Mouse (Mus musculus) forebrain, embryonic 13.5 days (tissue): ENCODE measurements around the gene Rab6a. TPM values are rescaled to one million over a fixed set of nuclear protein-coding genes. Genes with fewer than 3 reads are reported as not detected.
A peak's percentile ranks its signal among the peaks of the same experiment; 100 is the strongest.

Experiments used
- ATAC-seq: fragments of 200-750 bp; cut with Nextera tagmentation; 2 replicates; pipeline ENCODE4 v1.8.0; 2017
- H3K27ac ChIP-seq: fragments of 300-500 bp; sonication (generic); 2 replicates; pipeline ENCODE4 v1.5.1; 2015; ENCODE audit warnings: inconsistent platforms, mild to moderate bottlenecking, moderate library complexity
- H3K27me3 ChIP-seq: fragments of 300-500 bp; sonication (generic); 2 replicates; pipeline ENCODE4 v1.6.1; 2015; ENCODE audit warnings: mild to moderate bottlenecking, inconsistent platforms
- H3K36me3 ChIP-seq: fragments of 300-500 bp; sonication (generic); 2 replicates; pipeline ENCODE4 v1.6.1; 2015; ENCODE audit warnings: mild to moderate bottlenecking, inconsistent platforms; ENCODE audit not compliant: poor library complexity, severe bottlenecking
- H3K4me1 ChIP-seq: fragments of 300-500 bp; sonication (generic); 2 replicates; pipeline ENCODE4 v1.6.1; 2015; ENCODE audit warnings: inconsistent platforms
- H3K4me2 ChIP-seq: fragments of 300-500 bp; sonication (generic); 2 replicates; pipeline ENCODE4 v1.6.1; 2015; ENCODE audit warnings: inconsistent platforms, mild to moderate bottlenecking, moderate library complexity
- H3K4me3 ChIP-seq: fragments of 300-500 bp; sonication (generic); 2 replicates; pipeline ENCODE4 v1.5.1; 2015; ENCODE audit warnings: mild to moderate bottlenecking, inconsistent platforms
- H3K9ac ChIP-seq: fragments of 300-500 bp; sonication (generic); 2 replicates; pipeline ENCODE4 v1.6.1; 2015; ENCODE audit warnings: mild to moderate bottlenecking, inconsistent platforms
- H3K9me3 ChIP-seq: fragments of 300-500 bp; sonication (generic); replicated peaks from 2 replicates; pipeline ENCODE4 v1.6.1; 2016; ENCODE audit warnings: inconsistent platforms
- WGBS: fragments of 180-500 bp; shearing (Covaris S2); methylation state at CpG from one replicate; pipeline ENCODE4 v1.1.7; 2015; 5-methylcytosine and 5-hydroxymethylcytosine counted together
- polyA plus RNA-seq: library from polyadenylated mRNA; unstranded; fragments of >200 nt; fragmentation: Nextera tagmentation; extraction: Ambion mirVana; gene quantifications from 2 replicates; pipeline ENCODE4 v1.2.1, GENCODE M21; 2015

The Rab6a gene
- polyA plus RNA-seq, 1 experiment from 2014 or later, result 152 TPM

- Histone ChIP-seq H3K4me3 (no peak overlapping the region), H3K27me3 (no peaks in the 10 kb centered on the region), H3K4me1 (no peaks in the 10 kb centered on the region), H3K9me3 (no peaks in the 10 kb centered on the region), H3K9ac (no peak overlapping the region), H3K4me2 (no peak overlapping the region), H3K27ac (no peak overlapping the region), H3K36me3 (no peaks in the 10 kb centered on the region)
- WGBS, result 71% methylated on average over 1 of the region's 1 CpGs
- ATAC-seq, result no peak
Observed at GRCm38 (mm10) chr7:100589816-100590215, 17.4 kb upstream of the Rab6a start.

- peak overlapping the region; percentile 49 for H3K4me3 ChIP-seq
- H3K27ac ChIP-seq, result peak overlapping the region; percentile 81
- no peaks in the 10 kb centered on the region for H3K27me3 ChIP-seq
- H3K9me3 ChIP-seq, result no peaks in the 10 kb centered on the region
- no peaks in the 10 kb centered on the region for H3K36me3 ChIP-seq
- 47% methylated on average over 7 of the region's 7 CpGs for WGBS
- H3K4me2 ChIP-seq, result peak overlapping the region; percentile 63
- no peak; the same call in 1 of the 2 replicates for ATAC-seq
- peak overlapping the region; percentile 65 for H3K9ac ChIP-seq
- no peaks in the 10 kb centered on the region for H3K4me1 ChIP-seq
Observed at GRCm38 (mm10) chr7:100590504-100590844, 16.7 kb upstream of the Rab6a start.

- peak overlapping the region; percentile 49 for H3K4me3 ChIP-seq
- H3K4me2 ChIP-seq, result peak overlapping the region; percentile 63
- no peaks in the 10 kb centered on the region for H3K27me3 ChIP-seq
- peak; percentile 97 for ATAC-seq
- under 1% methylated on average over 17 of the region's 20 CpGs for WGBS
- H3K9me3 ChIP-seq, result no peaks in the 10 kb centered on the region
- H3K9ac ChIP-seq, result peak overlapping the region; percentile 65
- H3K4me1 ChIP-seq, result no peaks in the 10 kb centered on the region
- no peaks in the 10 kb centered on the region for H3K36me3 ChIP-seq
- H3K27ac ChIP-seq, result peak overlapping the region; percentile 81
Observed at GRCm38 (mm10) chr7:100590845-100591521, 16.2 kb upstream of the Rab6a start.

GRCm38 (mm10) chr7:100591522-100591852 is 15.7 kb upstream of the Rab6a start:
- Histone ChIP-seq H3K4me2 (peak overlapping the region; percentile 63), H3K9ac (peak overlapping the region; percentile 65), H3K9me3 (no peaks in the 10 kb centered on the region), H3K27ac (peak overlapping the region; percentile 81), H3K27me3 (no peaks in the 10 kb centered on the region), H3K36me3 (no peaks in the 10 kb centered on the region), H3K4me3 (peak overlapping the region; percentile 49), H3K4me1 (no peaks in the 10 kb centered on the region)
- 11% methylated on average over 2 of the region's 2 CpGs for WGBS
- no peak; the same call in 1 of the 2 replicates for ATAC-seq

GRCm38 (mm10) chr7:100593349-100593748 is 13.9 kb upstream of the Rab6a start:
- Histone ChIP-seq H3K4me3 (no peak overlapping the region), H3K4me2 (no peak overlapping the region)
- no peak for ATAC-seq

GRCm38 (mm10) chr7:100600211-100600610 is 7.0 kb upstream of the Rab6a start:
- no peaks in the 10 kb centered on the region for H3K36me3 ChIP-seq
- H3K4me3 ChIP-seq, result no peak overlapping the region
- no peak for ATAC-seq
- no peak overlapping the region for H3K9ac ChIP-seq
- H3K4me1 ChIP-seq, result no peaks in the 10 kb centered on the region
- H3K27ac ChIP-seq, result no peak overlapping the region
- no peak overlapping the region for H3K4me2 ChIP-seq
- 0 out of 2 replicates have a peak, but pooled peaks cover 3% of the 10 kb centered on the region for H3K27me3 ChIP-seq
- 89% methylated on average over 5 of the region's 5 CpGs for WGBS
- no peaks in the 10 kb centered on the region for H3K9me3 ChIP-seq

More at GRCm38 (mm10) chr7:100593349-100593748, 13.9 kb upstream of the Rab6a start:
- no peaks in the 10 kb centered on the region for H3K4me1 ChIP-seq
- H3K36me3 ChIP-seq, result no peaks in the 10 kb centered on the region
- H3K27ac ChIP-seq, result no peak overlapping the region
- H3K27me3 ChIP-seq, result no peaks in the 10 kb centered on the region
- no peaks in the 10 kb centered on the region for H3K9me3 ChIP-seq
- H3K9ac ChIP-seq, result no peak overlapping the region

- Histone ChIP-seq H3K4me2 (peak within 1 kb of the TSS; percentile 79), H3K36me3 (no peaks in the 10 kb centered on the region), H3K9ac (peak within 1 kb of the TSS; percentile 99), H3K4me3 (peak within 1 kb of the TSS; percentile 88), H3K27me3 (no peaks in the 10 kb centered on the region), H3K27ac (peak within 1 kb of the TSS; percentile 100), H3K4me1 (peaks cover 21% of the 10 kb centered on the region), H3K9me3 (no peaks in the 10 kb centered on the region)
- under 1% methylated on average over 42 of the region's 43 CpGs for WGBS
- ATAC-seq, result peak; percentile 29
Observed at GRCm38 (mm10) chr7:100608130-100608741, 1.0 kb downstream of the Rab6a start, which contains the start of gene Mrpl48. Gene Mrpl48 (minus strand): TSS chr7:100608301.

GRCm38 (mm10) chr7:100608910-100609309 is 1.7 kb downstream of the Rab6a start:
- no peaks in the 10 kb centered on the region for H3K9me3 ChIP-seq
- 23% methylated on average over 4 of the region's 4 CpGs for WGBS
- H3K27ac ChIP-seq, result peak overlapping the region; percentile 100; the same call in 1 of the 2 replicates
- peak overlapping the region; percentile 79 for H3K4me2 ChIP-seq
- no peaks in the 10 kb centered on the region for H3K36me3 ChIP-seq
- H3K9ac ChIP-seq, result peak overlapping the region; percentile 99
- peak overlapping the region; percentile 88 for H3K4me3 ChIP-seq
- no peak for ATAC-seq
- peaks cover 21% of the 10 kb centered on the region for H3K4me1 ChIP-seq
- no peaks in the 10 kb centered on the region for H3K27me3 ChIP-seq

GRCm38 (mm10) chr7:100616121-100616857 is 9.1 kb downstream of the Rab6a start:
- H3K36me3 ChIP-seq, result no peaks in the 10 kb centered on the region
- no peaks in the 10 kb centered on the region for H3K27me3 ChIP-seq
- H3K4me2 ChIP-seq, result no peak overlapping the region
- H3K9me3 ChIP-seq, result no peaks in the 10 kb centered on the region
- H3K4me3 ChIP-seq, result no peak overlapping the region
- ATAC-seq, result no peak
- H3K27ac ChIP-seq, result no peak overlapping the region
- H3K9ac ChIP-seq, result no peak overlapping the region
- H3K4me1 ChIP-seq, result no peaks in the 10 kb centered on the region
- 93% methylated on average over 4 of the region's 4 CpGs for WGBS

GRCm38 (mm10) chr7:100622277-100622676 is 15.1 kb downstream of the Rab6a start:
- no peak overlapping the region for H3K9ac ChIP-seq
- no peak overlapping the region for H3K4me3 ChIP-seq
- H3K27me3 ChIP-seq, result no peaks in the 10 kb centered on the region
- H3K4me2 ChIP-seq, result no peak overlapping the region
- 0 out of 2 replicates have a peak, but pooled peaks cover 3% of the 10 kb centered on the region for H3K36me3 ChIP-seq
- H3K4me1 ChIP-seq, result no peaks in the 10 kb centered on the region
- no peak overlapping the region for H3K27ac ChIP-seq
- no peak for ATAC-seq
- WGBS, result 93% methylated on average over 2 of the region's 2 CpGs
- H3K9me3 ChIP-seq, result no peaks in the 10 kb centered on the region

- no peaks in the 10 kb centered on the region for H3K4me1 ChIP-seq
- no peaks in the 10 kb centered on the region for H3K27me3 ChIP-seq
- H3K27ac ChIP-seq, result no peak overlapping the region
- ATAC-seq, result no peak
- no peak overlapping the region for H3K9ac ChIP-seq
- 84% methylated on average over 3 of the region's 3 CpGs for WGBS
- H3K36me3 ChIP-seq, result peaks cover 6% of the 10 kb centered on the region; the same call in 1 of the 2 replicates
- no peak overlapping the region for H3K4me3 ChIP-seq
- H3K4me2 ChIP-seq, result no peak overlapping the region
- no peaks in the 10 kb centered on the region for H3K9me3 ChIP-seq
Observed at GRCm38 (mm10) chr7:100624538-100624937, 17.3 kb downstream of the Rab6a start.

- Histone ChIP-seq H3K27me3 (no peaks in the 10 kb centered on the region), H3K4me2 (no peak overlapping the region), H3K27ac (no peak overlapping the region), H3K4me1 (no peaks in the 10 kb centered on the region), H3K36me3 (peaks cover 30% of the 10 kb centered on the region), H3K9ac (no peak overlapping the region), H3K9me3 (no peaks in the 10 kb centered on the region), H3K4me3 (no peak overlapping the region)
- WGBS, result 13% methylated on average over 1 of the region's 1 CpGs
- ATAC-seq, result no peak
Observed at GRCm38 (mm10) chr7:100637657-100638056, 30.4 kb downstream of the Rab6a start.
